Mouse (Mus musculus) CH12.LX (cell line): Measurements from ENCODE around the gene Acox3.

Experiments
- CTCF ChIP-seq, 2 experiments: IDR thresholded peaks in 1 of 2; conservative IDR thresholded peaks in 1 of 2; 2 replicates each; pipeline ENCODE4 v1.5.1; 2011 to 2012; ENCODE audit warnings: low read depth in 2 of 2, low read length in 2 of 2, improper control_type of control experiment in 1 of 2, inconsistent platforms in 1 of 2, mild to moderate bottlenecking in 1 of 2, moderate library complexity in 1 of 2
- MAX ChIP-seq: IDR thresholded peaks from 2 replicates; pipeline ENCODE4 v1.6.1; 2011; ENCODE audit warnings: low read length, improper control_type of control experiment
- MAZ ChIP-seq: IDR thresholded peaks from 2 replicates; pipeline ENCODE4 v1.6.1; 2012; ENCODE audit warnings: low read depth, mild to moderate bottlenecking, inconsistent platforms, low read length, improper control_type of control experiment, moderate library complexity
- MEF2A ChIP-seq: IDR thresholded peaks from 2 replicates; pipeline ENCODE4 v1.6.1; 2014; ENCODE audit warnings: low read depth, mild to moderate bottlenecking, inconsistent platforms, low read length, improper control_type of control experiment, borderline replicate concordance
- SIN3A ChIP-seq: IDR thresholded peaks from 2 replicates; pipeline ENCODE4 v1.6.1; 2012; ENCODE audit warnings: low read length, improper control_type of control experiment, inconsistent platforms
- TCF12 ChIP-seq: IDR thresholded peaks from 2 replicates; pipeline ENCODE4 v1.6.1; 2014; ENCODE audit warnings: low read depth, mild to moderate bottlenecking, inconsistent platforms, low read length, improper control_type of control experiment
- ZC3H11A ChIP-seq: IDR thresholded peaks from 2 replicates; pipeline ENCODE4 v1.6.1; 2012; ENCODE audit warnings: low read depth, mild to moderate bottlenecking, inconsistent platforms, low read length, improper control_type of control experiment

GRCm38 (mm10) chr5:35630706-35631105 is 47.9 kb downstream of the Acox3 start:
- no peak for TF ChIP-seq ZC3H11A
- TF ChIP-seq MEF2A = no peak
- TF ChIP-seq SIN3A = no peak
- no peak for TF ChIP-seq MAZ
- no peak for TF ChIP-seq MAX
- no peak for TF ChIP-seq CTCF (conservative IDR thresholded peaks at IDR 0.05 in 1 of 2, IDR thresholded peaks at IDR 0.05 in 1 of 2; ENCODE audit: low read depth in 2 of 2, low read length in 2 of 2)
- no peak for TF ChIP-seq TCF12
